Mouse (Mus musculus): ENCODE measurements around the gene Klrb1a.

- TF ChIP-seq USF2 (conservative IDR thresholded peaks at IDR 0.05; ENCODE audit: low read depth, low read length) (no peak), ZMIZ1 (IDR thresholded peaks at IDR 0.05; ENCODE audit: low read depth, low read length) (no peak), KAT2A (IDR thresholded peaks at IDR 0.05; ENCODE audit: insufficient replicate concordance, low read length) (no peak), CTCF (conservative IDR thresholded peaks at IDR 0.05 in 1 of 2, IDR thresholded peaks at IDR 0.05 in 1 of 2; ENCODE audit: low read depth in 2 of 2, low read length in 2 of 2) (no peak), UBTF (IDR thresholded peaks at IDR 0.05; ENCODE audit: low read depth, low read length) (no peak)
These were observed 20.7 kb upstream of the Klrb1a start for GRCm38 (mm10) chr6:128643999-128644398.

Measured in CH12.LX (cell line).